Mouse (Mus musculus): Measurements from ENCODE around the gene Nphs1.

The Nphs1 gene

DNA sequence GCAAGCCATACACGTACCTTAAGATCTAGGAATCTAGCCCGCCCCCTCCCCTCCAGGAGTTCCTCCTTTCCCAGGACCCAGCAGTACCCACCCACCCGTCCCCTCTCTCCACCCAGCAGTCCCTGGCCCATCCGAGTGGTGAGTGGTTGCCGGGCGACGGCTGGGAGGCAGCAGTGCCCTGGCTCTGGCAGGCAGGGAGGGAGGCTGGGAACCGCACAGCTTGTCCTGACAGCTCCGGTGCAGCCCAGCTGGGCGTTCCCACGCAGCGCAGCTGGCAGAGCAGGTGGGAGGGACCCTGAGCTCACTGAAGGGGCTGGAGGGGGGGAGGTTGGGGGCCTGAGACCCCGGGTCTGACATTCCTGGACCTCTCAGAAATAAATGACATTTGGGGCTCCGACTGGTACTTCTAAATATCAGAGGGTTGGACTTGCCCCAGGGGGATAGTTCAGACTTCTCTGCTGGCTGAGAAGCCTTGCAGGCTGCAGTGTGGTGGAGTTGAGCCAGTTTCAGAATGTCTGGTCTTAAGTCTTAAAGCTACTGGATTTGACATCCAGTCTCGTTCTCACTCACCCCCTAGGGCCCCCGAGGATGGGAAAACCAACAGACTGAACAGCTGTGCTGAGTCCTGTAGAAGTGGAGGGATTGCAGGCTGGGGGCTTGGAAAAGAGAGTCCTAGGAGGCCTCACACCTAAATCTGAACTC, at the start of gene Nphs1, which contains the start of gene Kirrel2:
TSS of gene Nphs1 (plus strand) at position 687 of the 702 bp plus-strand sequence.
TSS of gene Kirrel2 (minus strand) at position 62 of the 702 bp plus-strand sequence.
- peak; percentile 74 for DNase-seq (ENCODE audit: low spot score)

DNA sequence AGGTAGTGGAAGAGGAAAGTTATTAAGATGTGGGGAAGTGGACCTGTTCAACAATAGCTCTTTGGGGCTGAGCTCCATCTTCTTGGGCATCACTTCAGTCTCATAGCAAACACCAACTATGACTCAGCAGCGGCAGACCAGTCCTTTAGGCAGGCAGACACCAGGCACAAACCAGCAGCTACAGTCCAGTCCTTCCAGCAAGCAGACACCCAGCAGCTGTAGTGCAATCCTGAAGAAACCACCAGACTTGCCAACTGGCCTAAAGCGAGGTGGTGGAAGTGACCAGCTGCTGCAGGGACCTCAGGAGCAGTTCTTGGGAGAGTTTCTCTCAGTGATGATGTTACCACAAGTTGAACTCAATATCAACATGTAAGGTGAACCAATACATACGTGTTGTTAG, 49.5 kb upstream of the Nphs1 start:
- no peak for DNase-seq (ENCODE audit: low spot score)

DNA sequence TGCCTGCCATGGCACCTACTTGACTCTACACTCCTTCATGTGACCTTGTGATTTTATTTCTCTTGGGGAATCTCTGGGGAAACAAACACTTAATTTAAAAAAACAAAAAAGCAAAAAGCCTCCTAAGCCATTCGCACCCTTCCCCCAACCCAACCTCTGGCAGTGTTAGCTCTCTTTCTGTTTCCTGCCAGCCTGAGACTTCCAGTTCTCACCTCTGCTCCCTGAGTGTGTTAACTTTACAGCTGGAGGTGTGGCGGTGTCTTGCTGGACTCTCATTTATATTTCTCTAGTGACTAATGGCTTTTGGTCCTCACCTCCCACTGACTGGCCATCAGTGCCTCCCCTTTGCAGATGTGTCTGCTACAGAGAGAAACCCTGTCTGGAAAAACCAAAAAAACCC, 48.3 kb upstream of the Nphs1 start:
- no peak for DNase-seq (ENCODE audit: low spot score)

DNA sequence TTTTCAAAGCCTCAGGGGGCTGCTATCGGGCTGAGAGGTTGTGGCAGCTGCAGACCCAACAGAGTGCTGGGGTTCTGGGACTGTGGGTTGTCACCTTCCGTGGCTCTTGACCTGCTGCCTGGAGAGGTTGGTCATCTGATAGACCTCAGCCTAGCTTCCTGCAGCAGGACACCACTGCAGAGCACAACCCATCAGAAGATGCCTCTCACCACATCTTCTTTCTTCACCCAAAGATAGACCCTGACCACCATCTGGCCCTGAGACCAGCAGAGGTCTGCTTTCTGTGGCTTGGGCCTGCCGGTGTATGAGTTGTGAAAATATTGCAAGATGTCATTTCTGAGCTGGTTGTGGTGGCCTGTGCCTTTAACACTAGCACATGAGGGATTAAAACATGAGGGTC, 47.1 kb upstream of the Nphs1 start:
- DNase-seq (ENCODE audit: low spot score), result no peak

DNA sequence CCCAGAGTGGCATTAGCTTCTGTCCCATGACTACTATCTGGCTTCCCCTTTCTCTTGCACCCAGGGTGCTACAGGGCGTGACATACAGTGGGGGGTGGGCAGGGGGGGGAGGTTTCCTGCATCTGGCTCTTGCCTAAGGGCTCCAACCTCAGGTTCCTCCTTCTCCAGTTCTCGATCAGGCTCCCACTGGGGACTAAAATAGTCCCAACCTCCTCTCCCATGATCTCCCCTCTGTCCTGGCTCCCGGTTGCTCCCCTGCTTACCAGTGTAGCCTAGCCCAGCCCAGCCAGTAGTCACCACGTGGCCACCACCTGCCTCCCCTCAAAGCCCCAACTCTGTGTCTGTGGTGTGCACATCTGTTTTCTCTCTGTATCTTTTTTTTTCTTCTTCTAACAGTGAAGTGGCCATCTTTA, 45.4 kb upstream of the Nphs1 start:
- DNase-seq (ENCODE audit: low spot score), result peak; percentile 42

DNA sequence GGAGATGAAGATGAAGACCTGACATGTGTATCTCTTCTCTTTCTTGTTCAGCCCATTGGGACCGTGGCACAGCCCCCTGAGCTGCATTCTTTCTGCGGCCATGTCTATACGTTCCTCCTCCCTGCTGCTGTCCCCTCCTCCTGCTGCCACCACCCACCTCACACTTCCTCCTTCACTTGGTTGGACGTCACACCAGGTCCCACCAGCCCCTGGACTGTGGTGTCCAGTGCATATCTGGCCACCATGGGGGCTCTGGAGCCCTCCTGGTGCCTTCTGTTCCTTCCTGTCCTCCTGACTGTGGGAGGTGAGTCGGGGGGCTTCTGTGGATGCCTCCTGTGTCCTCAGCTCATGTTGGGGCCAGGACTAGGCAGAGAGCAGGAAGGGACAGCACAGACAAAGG, 44.5 kb upstream of the Nphs1 start, which contains the start of gene Tyrobp:
TSS of gene Tyrobp (plus strand) at position 165 of the 400 bp plus-strand sequence.
- no peak for DNase-seq (ENCODE audit: low spot score)

DNA sequence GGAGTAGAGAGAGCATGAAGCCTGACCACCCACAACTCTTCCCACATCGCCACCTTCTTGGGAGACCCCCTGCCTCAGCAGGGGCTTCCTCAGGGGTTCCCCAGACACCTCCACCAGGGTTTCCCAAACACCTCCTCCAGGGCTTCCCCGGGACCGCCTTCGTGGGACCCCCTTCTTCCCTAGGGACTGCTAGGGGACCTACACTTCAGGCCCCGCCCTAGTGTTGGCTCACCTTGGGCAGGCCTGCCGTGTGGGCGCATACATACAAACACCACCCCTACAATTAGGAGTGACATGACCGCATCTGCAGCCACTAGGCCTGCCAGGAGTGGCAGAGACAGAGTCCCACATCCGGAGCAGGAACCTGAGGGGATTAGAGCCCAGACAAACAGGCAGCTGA, 40.3 kb upstream of the Nphs1 start:
- no peak for DNase-seq (ENCODE audit: low spot score)

DNA sequence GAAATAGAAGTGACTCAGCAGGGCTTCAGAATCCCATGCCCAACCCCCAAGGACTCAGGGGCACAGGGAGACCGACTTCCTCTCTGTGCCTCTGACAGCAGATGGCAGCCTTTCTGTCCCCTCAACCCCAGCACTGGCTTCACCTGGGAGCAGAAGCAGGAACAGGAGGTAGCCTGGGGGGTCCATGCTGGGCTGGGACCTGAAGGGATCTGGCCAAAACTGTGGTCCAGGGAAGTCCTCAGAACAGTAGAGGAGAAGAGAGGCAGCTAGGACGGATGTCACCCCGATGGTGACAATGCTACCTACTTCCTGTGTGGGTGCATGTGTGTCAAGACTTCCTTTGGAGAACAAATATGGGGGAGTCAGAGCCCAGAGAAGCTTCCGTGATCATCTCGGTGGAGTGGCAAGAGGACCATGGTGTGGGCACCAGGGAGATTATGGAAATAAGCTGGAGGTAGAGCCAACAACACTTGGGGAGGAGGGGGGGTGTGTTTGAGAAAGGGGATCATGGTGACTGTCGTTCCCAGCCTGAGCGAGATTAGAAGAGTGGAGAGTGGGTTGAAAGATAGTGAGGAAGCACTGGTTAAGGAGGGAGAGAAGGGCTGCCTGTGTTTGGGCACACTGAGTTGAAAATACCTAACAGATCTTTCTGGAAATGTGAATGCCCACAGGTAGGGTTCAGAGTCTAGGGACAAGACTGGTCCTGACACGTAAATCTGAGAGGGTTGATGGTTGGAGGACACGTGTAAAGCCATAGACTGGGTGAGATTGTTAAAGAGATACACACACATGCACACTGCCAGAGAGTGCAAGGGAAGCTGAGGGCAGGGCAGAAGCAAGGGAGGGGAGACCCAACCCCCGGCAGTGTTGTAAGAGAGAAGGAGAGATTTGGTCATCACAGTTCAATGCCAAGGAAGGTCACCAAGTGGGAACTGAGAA, 38.3 kb upstream of the Nphs1 start, which contains the start of gene Hcst:
TSS of gene Hcst (minus strand) at position 294 of the 939 bp plus-strand sequence.
- DNase-seq (ENCODE audit: low spot score), result no peak

DNA sequence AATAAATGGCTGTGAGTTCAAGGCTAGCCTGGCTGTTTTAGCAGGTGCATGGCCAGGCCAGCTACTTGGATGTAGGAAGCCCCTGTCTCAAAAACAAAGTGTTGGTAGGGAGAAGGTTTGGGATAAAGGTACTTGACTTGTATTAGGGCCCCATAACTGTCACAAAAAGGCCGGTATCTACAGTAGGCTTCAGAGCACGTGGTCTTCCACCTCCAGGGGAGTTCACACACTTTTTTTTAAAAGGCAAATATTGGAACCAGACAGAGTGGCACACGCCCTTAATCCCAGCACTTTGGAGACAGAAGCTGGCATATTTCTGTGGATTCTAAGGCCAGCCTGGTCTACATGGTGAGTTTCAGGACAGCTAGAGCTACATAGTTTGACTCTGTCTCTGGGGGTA, 37.4 kb upstream of the Nphs1 start:
- DNase-seq (ENCODE audit: low spot score), result no peak

DNA sequence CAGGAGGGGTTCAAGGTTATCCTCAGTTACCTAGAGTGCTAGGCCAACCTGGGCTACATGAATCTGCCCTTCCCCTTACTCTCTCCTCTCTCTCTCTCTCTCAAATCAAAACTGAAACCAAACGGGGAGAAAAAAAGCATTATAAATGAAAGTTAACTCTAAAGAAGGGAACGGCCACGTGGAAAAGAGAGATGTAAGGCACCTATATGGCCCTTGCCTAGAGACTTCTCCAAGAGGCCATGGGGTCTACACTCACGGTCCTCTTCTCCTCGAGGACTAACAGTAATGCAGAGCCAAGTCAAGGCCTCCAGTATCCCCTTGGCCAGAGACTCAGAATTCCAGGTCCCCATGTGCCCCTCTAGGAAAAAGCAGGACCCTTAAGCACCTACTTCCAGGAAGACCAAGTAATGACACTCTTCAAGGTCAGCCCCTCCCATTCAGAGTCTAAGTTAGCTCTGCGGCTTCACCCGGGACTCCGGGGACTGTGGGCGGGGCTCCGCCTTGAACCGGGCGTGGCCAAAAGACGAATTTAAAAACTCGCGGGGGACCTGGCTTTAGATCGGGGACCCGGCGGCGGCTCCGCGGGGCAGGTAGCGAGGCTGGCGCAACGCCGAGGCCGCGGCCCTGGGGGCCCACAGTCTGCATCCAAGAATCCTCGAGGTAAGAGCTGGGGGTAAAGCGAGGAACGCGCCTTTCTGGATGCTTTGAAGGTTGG, 36.8 kb upstream of the Nphs1 start, which contains the start of gene Nfkbid:
TSS of gene Nfkbid (plus strand) at position 558 of the 715 bp plus-strand sequence.
- peak; percentile 56 for DNase-seq (ENCODE audit: low spot score)

DNA sequence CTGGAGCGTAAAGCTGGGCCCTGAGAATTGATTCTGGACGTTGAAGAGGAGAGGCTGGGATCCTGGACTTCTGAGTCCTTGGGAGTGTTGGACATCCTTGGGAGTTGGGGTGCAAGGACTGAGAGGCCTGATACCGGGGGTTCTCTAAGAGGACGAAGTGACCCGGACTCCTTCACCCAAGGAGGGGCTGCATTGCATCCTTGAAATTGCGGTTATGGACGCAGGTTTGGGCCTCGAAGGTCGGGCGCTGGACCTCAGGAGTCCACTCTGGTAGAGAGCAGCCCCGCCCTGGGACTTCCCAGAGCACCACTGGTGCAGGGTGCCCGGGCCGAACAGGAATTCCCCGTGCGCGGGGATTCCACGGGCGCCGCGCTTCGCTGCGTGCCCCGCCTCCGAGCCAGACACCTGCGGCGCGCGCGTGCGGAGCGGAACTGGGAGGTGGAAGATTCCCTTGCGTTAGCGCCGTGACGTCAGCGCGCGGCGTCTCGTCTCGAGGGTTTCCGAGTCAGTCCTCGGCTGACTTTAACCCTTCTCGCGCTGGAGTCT, 36.2 kb upstream of the Nphs1 start:
- DNase-seq (ENCODE audit: low spot score), result peak; percentile 93

DNA sequence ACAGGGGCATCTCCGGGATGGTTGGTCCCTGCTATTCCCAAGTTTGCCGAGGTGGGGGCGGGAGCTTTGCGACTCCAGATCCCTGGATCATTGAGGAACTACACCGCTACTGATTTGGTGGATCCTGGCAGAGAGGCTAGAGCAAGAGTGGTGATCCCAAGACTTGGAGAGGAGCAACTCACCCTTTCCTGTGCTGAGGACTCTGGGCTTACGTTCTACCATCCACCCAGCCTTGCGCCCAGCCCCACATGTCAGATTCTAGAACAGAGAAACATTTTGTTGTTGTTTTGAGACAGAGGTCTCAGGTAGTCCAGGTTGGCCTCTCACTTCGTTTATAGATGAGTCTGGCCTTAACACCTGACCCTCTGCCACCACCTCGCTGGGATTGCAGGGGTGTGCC, 35.6 kb upstream of the Nphs1 start:
- no peak for DNase-seq (ENCODE audit: low spot score)

DNA sequence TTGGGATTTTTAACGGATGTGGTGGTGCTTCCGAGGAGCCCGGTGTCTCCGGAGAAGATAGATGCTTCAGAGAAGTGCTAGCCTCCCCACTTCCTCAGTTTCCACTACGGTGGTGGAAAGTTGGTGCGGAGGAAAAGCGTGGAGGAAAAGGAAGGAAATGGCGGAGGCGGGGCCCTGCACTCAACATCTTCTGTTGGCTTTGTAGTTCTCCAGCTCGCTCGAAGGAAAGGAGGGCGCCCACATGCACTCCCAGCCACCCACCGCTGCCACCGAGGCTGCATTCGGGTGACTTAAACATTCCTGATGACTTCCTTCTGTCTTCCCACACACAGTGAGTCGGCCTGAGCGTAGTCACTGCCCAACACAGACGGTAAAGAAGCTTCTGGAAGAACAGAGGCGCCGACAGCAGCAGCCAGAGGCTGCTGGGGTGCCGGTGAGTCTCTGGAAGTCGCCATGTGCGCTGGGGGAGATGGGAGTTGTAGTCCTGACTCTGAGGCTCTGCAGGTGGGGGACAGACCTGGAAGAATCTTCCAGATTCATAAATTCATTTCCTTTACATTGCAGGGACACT, 35.0 kb upstream of the Nphs1 start:
- DNase-seq (ENCODE audit: low spot score), result peak; percentile 52

DNA sequence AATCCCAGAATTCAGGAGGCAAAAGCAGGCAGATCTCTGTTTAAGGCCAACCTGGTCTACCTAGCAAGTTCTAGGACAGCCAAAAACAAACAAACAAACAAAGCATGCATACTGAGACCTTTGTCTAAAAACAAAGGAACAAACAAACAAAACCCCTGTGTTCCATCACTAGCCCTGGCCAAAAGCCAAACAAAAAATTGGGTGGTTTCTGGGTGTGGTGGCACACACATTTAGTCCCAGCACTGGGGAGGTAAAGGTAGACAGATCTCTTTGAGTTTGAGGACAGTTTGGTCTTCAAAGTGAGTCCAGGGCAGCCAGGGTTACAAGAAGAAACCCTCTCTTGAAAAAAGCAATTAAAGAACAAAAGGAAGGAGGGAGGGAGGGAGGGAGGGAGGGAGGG, 28.8 kb upstream of the Nphs1 start:
- DNase-seq (ENCODE audit: low spot score), result no peak

DNA sequence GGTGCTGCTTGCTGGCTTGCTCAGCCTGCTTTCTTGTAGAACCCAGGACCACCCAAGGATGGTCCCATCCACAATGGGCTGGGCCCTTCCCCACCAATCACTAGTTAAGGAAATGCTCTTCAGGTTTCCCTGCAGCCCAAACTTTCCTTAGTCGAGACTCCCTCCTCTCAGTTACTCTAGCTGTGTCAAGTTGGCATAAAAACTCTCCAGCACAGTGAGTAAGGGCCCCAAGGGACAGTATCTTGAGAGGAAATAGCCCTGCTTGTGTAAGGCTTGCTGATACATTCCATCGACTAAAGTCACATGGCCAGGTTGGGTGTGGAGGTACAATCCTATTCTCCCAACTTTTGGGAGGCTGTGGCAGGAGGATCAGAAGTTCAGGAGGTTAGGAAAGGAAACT, 27.9 kb upstream of the Nphs1 start:
- DNase-seq (ENCODE audit: low spot score), result no peak

DNA sequence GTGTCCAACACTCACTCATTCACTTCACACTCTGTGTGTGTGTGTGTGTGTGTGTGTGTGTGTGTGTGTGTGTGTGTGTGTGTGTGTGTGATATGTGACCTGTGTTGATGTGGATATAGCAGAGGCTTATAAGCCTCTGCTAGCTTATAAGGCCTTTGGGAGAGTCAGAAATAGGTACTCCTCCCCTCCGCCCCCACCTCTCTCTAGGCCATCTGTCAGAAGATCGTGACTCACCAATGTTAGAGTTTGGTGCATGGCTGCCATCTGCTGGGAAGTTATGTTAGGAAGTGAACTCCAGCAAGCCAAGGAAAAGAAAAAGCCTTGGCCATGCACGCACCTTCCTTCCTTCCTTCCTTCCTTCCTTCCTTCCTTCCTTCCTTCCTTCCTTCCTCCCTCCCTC, 26.3 kb upstream of the Nphs1 start:
- DNase-seq (ENCODE audit: low spot score), result peak; percentile 91

DNA sequence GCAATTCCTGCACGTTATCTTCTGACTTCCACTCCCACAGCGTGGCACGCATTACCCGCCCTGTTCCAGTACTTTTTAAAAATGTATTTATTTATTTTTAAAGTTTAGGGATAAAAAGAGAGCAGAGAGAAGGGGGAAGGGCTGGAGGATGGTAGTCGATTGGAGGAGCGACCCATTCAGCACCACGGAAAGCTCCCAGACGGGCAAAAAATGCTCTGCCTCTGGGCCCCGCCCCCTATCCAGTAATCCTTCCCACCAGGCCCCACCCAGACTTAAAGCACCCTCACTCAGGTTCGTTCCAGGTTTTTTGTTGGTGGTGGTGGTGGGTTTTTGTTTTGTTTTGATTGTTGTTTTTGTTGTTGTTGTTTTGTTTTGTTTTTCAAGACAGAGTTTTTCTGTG, 23.9 kb upstream of the Nphs1 start:
- no peak for DNase-seq (ENCODE audit: low spot score)

DNA sequence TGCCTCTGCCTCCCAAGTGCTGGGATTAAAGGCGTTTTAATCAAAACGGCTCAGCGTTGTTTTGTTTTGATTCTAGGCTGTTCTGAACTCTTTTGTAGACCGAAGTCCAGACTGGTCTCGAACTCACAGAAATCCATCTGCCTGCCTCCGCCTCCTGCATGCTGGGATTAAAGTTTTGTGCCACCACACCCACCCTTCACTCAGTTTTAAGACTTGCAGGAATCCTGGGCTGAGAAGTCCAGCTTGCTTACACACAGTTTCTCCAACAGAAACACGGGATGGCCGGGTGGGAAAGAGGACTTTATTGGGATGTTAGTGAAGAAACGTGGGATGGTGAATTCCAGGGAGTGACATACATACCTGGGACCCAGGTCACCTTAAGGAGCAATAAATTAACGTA, 23.4 kb upstream of the Nphs1 start:
- DNase-seq (ENCODE audit: low spot score), result no peak

DNA sequence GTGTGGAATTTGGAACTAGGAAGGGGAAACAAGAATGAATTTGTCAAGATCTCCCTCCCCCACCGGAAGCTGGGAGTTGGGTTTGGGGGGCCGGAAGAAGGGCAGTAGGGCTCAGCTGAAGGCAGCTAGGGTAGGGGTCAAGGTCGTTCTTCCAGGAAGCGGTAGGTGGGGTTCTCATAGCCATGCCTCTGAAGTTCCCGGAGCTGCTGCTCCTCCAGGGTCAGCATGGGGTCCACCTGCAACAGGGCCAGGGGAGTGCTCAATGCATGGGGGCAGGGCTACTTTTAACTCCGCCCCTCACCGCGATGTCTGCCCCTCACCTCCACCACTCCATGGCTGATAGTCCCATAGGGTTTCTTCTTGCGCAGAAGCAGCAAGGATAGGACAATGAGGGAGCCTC, 23.0 kb upstream of the Nphs1 start:
- DNase-seq (ENCODE audit: low spot score), result no peak

DNA sequence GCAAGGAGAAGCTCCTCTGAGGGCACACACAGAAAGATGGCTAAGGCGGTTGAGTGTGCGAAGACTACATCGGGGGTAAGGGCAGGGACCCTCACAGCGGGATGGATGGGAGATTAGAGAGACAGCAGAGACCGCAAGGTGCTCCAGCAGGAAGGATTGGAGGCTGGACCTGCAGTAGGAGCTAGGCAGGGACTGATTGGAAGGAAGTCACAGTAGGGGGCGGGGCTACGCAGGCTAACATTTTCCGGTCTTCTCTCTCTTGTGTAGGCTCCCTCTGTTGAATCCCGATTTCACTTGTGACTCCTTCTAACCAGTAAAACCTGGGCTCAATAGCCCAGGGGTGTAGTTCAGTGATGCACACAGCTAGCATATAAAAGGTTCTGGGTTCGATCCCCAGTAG, 21.2 kb upstream of the Nphs1 start:
- no peak for DNase-seq (ENCODE audit: low spot score)

DNA sequence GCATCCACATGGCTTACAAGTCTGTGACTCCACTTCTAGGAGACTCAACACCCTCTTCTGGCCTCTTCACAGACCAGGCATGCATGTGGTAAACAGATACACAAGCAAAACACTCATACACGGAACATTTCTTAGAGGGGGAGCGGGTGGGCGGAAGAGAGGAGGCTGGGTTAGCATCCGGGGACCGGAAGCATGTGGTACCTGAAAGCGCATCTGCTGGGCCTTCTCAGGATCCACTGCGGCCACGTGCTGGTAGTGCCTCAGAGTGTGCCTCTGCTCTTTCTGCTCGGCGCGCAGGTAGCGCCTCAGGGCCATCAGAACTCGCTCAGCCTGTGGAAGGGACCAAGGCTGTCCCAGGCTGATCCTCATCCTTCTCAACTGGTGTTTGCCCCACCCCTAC, 18.4 kb upstream of the Nphs1 start:
- DNase-seq (ENCODE audit: low spot score), result no peak

DNA sequence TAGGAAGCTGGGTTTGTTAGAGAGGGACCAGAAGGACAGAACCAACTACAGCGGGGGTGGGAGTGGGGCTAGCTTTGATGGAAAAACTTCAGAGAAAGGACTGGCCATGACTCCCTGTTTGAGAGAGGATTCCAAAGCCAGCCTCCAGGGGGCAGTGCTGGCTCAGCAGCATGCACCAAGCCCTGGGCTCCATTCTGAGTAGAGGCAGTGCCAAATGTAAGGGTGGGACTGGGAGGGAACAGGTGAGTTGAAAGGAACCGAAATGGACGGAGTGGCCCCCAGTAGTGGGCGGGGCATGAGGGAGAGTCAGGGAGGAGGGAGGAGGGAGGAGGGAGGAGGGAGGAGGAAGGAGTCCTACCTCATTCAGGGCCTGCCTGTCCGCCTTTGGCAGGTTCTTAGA, 17.4 kb upstream of the Nphs1 start:
- peak; percentile 69 for DNase-seq (ENCODE audit: low spot score)
